Mouse (Mus musculus): ENCODE measurements at regions not wholly inside any gene's neighbourhood (a gene's known extent, or its start where the extent isn't known, plus 50 kb on each side); places are given as distances from the start of the nearest gene placed in this dataset.

DNA sequence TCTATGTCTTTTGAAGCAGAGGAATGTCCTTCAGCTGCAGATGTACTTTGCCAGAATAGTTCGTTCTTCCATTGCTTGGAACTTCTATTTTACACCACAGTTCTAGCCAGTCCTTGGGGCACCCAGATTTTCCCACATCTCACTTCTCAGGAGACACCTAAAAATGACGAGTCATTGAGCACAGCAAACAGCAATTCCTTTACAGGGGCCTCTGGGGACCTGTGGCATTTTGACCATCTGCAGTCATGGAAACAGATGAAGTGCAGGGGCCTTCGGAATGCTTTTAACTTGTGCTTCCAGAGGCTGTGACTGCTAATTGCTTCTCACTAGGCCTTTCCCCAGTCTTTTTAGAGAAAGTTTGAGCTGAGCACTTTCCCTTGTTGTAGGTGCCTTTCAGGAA is 108.5 kb upstream of the Pard3b start:
- no peak for DNase-seq
- intact Hi-C loops (cut with DNase I) = no loop called here

- DNase-seq = no peak
- intact Hi-C loops (cut with DNase I) = no loop called here
Measured at GRCm38 (mm10) chr1:61531487-61531886, 107.1 kb upstream of the Pard3b start.

- DNase-seq = no peak
- intact Hi-C loops (cut with DNase I) = no loop called here
Measured at GRCm38 (mm10) chr1:61540081-61540480, 98.5 kb upstream of the Pard3b start.

DNA sequence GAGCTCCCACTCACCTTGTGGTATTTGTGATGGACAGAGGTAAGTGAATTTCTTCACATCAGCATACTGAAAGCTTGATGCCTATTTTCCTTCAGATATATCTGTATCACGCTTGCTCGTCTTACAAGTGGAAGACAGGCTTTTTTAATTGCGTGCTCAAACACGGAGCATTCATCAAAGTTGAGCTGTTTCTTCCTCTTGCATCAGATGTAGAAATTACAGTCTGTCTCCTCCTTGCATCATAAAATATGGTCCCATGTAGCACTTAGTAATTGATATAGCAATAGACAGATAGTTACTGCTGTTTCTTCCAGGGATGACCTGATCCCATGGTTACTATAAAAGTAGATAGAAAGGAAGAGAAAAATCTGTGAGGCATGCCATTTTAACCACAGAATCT is 97.5 kb upstream of the Pard3b start:
- intact Hi-C loops (cut with DNase I) = no loop called here
- DNase-seq = no peak

DNA sequence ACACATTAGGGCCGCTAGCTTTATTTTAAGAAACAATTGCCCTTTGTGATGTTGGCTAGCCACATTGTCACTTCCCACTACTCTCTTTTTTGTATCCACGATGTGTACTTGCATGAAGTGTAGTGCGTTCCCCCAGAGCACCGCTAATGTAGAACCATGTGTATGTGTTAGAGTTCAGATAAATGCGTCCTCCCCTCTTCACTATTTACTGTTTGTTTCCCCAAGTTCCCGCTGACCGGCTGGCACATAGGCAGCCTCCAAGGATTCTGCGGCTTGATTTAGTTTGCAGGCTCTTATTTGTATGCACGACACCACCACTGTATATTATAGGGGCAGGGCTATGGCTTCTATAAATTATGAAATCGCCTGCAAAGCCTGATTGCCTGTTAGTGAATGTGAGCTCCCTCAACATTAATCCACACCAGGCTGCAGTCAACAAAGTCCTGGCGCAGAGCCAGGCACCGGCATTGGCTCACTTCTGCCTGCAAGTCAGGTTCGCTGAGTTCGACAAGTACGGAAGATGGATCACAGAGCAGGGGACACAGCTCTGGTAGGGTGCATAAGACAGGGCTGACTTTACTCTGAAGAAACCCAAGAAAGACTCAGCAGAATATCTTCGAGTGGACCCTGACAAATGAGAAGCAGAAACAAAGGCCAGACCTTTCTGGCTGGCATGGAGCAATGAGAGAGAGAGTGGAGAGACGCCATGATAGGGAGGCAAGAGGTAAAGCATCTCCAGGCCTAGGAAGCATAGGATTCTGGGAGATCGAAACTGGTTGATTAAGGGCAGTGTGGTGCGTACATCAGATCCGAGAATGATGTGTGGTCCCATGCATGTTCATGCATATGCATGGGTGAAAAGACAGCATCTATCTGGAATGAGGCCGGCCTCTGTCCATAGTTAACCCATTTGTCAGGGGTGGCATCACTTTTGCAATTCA is 85.8 kb upstream of the Pard3b start:
- DNase-seq = no peak

DNA sequence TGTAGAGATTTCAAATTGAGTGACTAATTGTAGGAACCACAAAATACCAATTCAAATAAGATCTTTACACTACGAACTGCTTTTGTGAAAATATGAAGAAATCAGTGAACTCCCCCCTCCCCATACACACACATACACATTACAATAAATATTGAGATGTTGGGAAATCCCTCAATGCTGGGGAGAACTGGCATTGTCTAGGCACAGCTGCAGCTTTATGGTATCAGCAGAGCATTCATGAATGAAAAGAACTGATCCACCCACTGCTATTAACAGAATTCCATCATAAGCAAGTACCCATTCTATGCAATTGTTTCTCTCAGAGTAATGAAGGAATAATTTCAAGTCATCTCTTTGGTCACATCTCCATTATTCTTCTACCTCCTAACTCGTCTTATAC is 79.1 kb upstream of the Pard3b start:
- intact Hi-C loops (cut with DNase I) = no loop called here
- DNase-seq = no peak

More for the DNA sequence above, 85.8 kb upstream of the Pard3b start:
- intact Hi-C loops (cut with DNase I) = no loop called here

GRCm38 (mm10) chr1:61562091-61562490 is 76.5 kb upstream of the Pard3b start:
- intact Hi-C loops (cut with DNase I) = no loop called here
- no peak for DNase-seq

GRCm38 (mm10) chr1:61565471-61565870 is 73.2 kb upstream of the Pard3b start:
- intact Hi-C loops (cut with DNase I) = no loop called here
- DNase-seq = no peak

DNA sequence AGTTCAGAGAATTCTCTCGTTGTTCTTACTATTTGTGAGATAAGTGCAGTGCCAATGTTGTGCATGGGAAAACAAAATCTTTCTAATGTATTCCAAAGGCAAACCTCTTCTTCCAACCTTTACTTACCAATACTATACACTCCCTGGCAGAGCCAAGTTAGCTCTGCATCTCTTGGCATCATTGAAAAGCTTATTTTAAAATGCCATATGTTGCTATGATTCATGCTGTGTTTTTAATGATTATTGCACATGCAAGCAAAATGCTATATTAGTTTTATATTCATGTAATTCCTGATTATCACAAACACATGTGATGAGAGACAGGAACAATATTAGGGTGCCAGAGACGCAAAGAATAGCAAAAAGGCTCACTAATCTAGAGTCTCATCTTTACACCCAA is 64.3 kb upstream of the Pard3b start:
- intact Hi-C loops (cut with DNase I) = no loop called here
- no peak for DNase-seq

DNA sequence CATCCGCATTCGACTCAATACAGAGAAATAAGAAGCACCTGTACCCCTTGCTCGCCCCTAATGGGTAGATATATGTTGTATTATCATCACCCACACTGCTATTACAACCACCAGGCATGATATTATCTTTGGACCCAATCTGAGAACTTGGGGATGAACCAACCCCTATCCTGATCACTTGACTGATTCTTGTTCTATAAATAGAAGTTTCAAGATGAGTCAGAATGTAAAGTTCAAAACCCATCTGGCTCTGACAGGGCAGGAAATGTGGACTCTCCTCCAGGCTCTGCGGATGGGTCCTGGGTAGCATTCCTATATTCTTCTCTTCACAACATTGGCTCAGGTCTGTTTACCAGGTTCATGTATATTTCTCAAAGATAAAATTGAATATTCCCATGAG is 61.9 kb upstream of the Pard3b start:
- DNase-seq = no peak
- intact Hi-C loops (cut with DNase I) = no loop called here

DNA sequence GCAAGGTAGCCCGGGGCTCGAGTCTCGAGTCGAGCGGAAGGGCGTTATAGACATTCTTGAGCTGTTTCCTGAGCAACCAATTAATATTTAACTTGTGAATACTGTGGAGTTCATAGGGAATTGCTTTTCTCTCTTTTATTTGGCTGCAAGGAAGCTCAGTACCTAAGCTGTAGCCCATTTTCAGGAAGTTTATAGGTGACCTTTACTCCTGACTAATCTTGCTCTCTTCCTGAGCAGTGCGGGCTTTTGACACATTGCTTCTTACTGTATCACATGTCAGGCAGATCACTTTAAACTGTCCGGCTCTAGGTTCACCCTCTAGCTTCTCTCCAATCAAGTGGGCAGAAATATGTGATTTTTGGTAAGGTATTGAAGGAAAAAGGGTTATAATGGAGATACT is 51.4 kb upstream of the Pard3b start:
- no peak for DNase-seq
- intact Hi-C loops (cut with DNase I) = no loop called here

All from gastrocnemius, postnatal 36 days (tissue).